Mouse (Mus musculus): Measurements from ENCODE around the gene Cp.
"Not testable (repeated sequence)": the region's sequence is repeated elsewhere in the genome, so short reads cannot be mapped to it uniquely, and the experiment has no call there.

The Cp gene

DNA sequence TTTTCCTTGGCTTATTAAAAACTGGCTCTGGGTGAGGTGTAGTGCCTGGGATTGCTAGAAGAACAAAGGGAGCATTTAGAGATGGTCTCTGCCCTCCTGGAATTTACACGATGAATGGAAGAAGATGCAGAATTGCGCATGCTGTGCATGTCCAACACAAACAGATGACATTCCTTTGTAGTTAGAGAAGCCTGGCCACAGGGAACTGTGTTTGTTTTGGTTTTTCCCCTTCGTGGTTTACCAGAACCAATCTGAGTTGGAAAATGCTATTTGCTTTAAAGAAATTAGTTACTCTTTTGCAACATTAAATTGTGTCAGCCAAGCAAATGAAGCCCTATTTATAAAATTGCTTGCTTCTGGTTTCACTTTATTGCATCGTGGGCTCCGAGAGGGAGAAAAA is at the start of gene Cp:
TSS of gene Cp (plus strand) at position 170 of the 400 bp plus-strand sequence.
- no peak for DNase-seq (ENCODE audit: low spot score)

DNA sequence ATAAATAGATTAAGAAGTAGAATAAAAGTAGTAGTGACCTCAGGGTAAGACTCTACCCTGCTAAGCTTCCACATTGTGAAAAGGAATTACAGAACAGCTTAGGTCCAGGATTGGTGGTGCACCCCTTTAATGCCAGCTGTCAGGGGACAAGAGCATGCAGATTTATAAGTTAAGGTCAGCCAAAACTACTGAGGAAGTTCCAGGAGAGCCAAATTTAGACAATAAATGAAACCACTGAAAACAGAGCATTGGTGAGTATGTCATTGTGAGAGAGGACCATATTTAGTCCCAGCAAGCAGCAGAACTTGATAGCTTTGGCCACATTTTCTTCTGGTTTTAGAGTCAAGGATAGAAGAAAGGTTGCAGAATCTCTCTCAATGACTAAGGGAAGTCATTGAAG is 8.3 kb upstream of the Cp start:
- no peak for DNase-seq (ENCODE audit: low spot score)

DNA sequence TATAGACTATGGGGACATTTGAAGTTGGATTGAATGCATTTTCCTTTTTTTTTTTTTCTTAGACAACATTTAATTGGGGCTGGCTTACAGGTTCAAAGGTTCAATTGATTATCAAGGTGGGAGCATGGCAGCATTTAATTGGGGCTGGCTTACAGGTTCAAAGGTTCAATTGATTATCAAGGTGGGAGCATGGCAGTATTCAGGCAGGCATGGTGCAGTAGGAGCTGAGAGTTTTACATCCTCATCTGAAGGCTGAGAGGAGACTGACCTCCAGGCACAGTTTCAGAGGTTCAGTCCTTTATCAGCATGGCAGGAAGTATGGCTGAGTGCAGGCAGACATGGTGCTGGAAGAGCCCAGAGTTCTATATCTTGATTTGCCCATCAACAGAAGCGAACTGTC is 7.5 kb upstream of the Cp start:
- DNase-seq (ENCODE audit: low spot score), result not testable (repeated sequence)

DNA sequence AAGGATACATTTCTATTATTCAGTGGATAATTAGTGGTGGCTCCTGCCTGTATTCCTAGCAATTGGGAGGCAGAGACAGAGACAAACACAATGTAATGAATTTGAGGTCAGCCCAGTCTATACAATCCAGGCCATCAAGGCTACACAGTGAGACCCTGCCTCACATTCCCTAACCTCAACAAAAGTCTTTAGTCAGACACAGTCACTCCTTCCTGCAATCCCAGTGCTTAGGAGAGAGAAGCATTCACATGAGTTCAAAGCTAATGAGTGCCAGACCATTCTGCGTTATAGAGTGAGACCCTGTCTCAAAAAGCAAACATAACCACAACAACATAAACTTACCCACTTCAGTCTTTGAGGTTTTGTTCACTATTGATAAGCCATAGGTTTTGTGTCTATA is 3.4 kb upstream of the Cp start:
- DNase-seq (ENCODE audit: low spot score), result no peak

DNA sequence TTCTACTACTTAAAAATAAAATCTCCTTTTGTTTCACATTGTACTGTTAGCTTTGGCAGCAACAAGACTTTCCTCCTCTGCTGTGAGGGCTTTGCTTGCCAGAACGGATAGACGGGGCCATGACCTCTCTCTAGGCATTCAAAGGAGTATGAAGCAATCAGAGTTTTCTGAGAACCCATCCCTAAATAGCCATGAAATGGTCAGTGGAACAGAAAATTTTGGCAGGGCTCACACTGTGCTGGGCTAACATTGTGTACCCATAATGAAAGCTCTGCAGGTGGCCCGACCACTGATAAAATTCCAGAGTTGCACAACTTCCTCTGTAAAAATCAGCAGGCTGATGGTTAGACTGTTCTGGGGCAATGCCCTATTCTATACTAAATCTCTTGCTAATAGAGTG is 3.0 kb upstream of the Cp start:
- DNase-seq (ENCODE audit: low spot score), result no peak

DNA sequence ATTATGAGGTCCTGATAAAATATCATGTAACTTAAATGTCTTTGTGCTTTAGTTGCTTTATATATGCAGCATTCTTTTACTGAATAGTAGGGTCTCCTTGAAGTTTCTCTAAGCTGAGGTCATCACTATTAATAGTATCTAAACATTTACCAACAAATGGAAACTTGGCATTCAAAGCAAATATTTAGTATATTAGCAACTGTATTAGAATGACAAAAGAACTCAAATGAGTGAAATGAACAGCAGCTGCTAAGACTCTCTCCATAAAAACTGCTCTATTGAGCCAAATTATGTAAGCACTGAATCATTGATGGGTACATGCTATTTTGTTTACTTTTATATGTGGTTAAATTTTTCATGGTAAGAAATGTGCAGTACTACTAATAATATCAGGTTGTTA is 1.2 kb downstream of the Cp start:
- DNase-seq (ENCODE audit: low spot score), result no peak

DNA sequence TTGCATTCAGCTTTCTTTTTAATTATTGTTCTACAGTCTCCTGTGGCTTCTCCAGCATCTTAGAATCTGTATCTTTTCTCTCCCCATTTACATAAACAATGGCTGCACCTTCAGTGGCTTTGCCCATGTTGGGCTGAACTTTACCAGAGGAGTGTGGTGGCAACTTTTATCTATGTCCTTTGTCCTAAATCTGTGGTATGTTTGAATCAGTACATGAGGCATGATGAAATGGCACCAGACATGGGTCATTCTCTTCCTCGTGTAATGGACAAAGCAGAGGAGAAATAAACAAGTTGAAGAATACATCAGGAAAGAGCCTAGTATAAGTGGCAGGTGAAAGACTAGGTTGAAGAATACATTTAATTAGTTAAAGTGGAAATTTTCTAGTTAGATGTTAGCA is 2.1 kb downstream of the Cp start:
- no peak for DNase-seq (ENCODE audit: low spot score)

DNA sequence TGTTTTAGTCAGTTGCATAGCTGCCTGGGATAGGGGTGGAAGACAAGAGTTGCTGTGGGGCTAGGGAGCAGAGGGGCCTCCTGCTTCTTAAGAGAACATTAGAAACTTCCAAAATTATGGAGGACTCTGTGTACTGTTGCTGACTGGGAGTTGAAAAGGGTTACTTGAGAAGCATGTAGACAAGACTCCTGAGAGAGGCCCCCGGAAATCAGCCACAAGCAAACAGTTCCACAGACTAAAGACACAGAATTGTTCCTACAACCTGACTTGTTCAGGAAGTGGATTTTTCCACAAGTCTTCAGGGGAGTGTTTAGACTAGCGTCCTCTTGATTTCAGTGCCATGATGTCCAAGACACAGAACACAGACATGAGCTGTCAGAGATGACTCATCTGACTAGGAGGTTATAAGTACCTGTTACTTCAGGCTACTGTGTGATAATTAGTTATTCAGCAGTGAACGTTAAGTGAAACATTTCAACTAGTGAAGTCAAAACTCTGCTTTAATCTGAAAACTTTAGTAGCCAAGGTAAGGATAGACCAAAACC is 3.8 kb downstream of the Cp start:
- DNase-seq (ENCODE audit: low spot score), result no peak

DNA sequence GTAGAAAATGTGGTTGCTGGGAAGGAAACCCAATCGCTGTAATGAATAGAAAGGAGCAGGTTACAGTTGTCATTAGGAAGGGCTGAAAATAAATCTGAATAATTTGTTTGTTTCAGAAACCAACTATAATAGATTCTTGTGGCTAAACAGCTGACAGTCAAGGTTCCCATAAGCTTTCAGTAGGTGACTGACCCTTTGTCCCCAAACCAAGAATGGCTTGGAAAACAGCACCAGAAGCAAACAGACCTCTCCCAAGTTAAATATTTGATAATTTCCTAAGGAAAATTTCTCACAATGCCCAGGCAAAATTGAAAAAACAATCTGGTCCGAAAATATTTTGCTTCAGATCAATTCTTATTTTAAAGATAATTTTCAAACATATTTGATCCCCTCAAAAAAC is 4.5 kb downstream of the Cp start:
- no peak for DNase-seq (ENCODE audit: low spot score)

DNA sequence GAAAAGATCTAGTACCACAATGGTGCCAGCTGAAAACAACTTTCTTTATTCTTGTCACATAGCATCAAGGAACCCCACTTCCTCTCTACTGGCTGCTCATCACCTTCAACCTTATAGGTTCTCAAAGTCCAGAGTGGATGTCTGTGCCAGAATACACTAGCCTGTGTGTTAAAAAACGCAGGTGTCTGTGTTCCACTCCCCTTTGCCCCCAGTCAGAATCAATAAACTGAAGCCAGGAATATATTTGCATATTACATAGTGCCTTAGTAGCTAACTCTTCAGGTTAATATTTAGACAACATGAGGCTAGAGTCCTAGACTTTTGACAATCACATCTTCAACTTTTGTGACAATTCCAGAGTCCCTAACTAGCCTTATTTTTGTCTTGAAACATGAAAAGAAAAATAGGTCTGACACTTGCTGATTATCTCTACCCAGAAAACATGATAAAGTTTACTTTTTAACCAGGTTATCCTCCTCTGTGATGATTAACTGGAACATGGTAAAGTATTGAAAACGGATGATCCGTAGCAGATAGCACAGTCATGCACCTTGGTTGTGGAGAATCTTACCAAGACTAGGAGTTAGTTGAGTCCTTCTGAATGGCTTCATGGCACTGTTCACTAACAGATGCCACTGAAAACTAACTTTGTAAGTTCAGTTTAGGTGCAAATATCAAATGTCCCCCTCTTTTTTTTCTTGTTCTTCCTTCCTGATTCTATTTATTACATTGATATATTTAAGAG is 6.1 kb downstream of the Cp start:
- DNase-seq (ENCODE audit: low spot score), result no peak

DNA sequence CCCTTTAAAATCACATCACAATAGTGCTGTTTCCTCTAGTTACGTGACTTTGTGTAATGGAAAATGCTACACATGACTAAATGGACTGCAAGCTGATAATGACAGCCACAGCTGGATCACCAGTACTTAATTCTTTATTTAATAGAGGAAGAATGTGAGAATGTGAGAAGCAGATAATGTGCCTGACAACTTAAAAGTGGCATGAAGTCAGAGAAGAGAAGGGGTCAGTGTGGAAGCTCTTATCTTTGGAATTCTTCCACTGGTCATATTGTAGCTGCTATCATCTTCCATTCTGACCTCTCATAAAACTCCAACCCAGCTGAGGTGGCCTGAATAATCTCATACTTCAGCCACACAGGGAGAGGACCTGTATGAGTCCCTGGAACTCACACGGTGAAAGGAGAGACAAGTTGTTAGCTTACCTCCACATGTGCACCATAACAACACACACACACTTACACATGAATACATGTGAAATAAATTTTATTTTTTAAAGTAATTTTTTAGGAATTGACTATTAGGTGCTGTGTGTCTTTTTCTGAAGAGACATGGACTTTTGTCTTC is 7.9 kb downstream of the Cp start:
- DNase-seq (ENCODE audit: low spot score), result no peak

DNA sequence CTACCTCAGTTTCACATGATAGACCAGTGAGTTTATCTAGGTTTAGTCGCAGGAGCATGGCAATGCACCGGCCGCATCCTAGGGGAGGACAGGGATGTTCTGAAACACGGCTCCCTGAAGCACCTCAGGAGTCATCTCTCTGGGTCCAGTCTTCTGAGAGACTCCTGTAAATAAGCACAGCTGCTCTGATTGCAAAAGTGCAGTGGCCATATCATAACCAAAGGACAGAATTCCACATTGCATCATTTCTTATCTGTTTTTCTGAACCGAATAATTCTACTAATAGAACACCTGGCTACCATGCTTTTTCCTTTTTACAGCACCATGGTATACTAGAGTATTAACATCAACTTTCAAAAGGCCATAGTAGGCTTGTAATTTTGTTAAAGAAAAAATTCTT is 8.4 kb downstream of the Cp start:
- DNase-seq (ENCODE audit: low spot score), result no peak

DNA sequence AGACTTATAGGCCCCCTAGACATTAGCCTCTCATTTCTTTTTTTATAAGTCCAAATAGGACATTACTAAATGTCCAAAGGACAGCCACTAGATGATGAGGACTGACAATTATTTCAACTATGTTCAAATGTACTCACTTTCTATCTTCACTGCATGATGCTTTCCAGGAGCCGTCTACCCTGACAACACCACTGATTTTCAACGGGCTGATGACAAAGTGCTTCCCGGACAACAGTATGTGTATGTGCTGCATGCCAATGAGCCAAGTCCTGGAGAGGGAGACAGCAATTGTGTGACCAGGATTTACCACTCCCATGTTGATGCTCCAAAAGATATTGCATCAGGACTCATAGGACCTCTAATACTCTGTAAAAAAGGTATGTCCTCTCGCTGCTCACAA is 9.2 kb downstream of the Cp start:
- no peak for DNase-seq (ENCODE audit: low spot score)

DNA sequence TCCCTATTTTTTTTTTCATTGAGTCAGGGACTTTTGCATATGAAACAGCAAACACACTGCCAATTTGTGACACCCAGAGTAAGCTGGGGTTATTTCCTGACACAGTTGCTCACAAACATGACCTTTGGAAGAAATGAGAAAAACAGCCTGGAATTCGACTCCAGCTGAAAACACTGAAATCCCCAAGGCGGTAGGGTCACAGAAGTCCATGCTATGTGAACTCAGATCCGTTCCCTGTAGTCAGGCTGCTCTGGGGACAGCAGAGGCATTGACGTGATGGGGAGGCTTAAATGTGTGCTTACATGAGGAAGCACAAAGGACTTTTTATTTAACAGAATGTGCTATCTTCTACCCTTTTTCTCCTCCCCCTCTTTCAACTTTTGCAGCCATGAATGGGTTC is 21.6 kb downstream of the Cp start:
- DNase-seq (ENCODE audit: low spot score), result no peak

DNA sequence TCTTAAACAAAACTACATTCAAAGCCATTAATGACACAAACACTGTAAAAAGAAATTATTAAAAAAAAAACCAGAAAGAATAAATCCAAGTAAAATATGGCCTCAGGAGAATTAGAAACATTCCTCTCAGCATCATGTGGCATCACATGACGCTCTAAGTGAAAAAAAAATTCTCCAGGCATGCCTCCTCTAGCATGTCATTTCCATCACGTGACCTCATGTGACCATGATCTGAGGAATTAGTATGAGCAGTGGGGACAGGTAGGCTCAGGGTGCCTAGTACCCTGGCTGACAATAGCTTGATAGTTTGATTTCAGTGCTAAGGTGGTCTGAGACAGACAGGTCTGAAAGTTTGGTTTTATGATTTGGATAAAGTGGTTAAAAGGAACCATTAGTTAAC is 24.3 kb downstream of the Cp start:
- DNase-seq (ENCODE audit: low spot score), result no peak

DNA sequence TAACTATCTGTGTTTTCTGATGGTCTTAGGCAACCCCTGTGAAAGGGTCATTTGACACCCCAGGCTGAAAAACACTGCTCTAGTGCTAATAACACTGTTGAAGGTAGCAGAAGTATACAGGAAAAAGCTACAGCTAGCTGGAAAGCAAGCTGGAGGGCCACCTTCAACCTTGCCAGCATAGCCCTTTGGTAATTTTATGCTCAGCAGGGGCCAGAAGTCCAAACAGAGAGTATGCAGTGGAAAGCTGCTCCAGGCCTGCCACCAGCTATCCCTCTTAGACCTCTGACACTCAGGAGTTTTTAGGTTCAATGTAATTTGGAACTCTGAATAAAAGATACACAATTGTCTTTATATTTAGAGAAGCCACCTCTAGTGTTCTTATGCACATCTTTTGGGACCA is 26.0 kb downstream of the Cp start:
- DNase-seq (ENCODE audit: low spot score), result no peak

DNA sequence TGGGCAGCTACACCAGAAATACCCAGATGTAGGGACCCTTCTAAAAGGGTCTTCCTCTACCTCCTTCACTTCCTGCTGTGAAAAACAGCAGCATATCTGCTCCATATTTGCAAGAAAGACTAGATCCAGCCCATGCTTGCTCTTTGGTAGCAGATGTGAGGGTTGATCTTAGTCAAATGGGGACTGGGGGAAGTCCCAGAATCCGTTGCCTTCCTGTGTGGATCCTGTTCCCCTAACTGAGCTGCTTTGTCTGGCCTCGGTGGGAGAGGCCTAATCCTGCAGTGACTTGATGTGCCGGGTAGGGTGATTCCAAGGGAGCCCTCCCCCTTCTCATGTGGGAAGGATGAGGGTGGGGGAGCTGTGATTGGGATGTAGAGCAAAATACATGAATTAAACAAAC is 29.3 kb downstream of the Cp start:
- no peak for DNase-seq (ENCODE audit: low spot score)

DNA sequence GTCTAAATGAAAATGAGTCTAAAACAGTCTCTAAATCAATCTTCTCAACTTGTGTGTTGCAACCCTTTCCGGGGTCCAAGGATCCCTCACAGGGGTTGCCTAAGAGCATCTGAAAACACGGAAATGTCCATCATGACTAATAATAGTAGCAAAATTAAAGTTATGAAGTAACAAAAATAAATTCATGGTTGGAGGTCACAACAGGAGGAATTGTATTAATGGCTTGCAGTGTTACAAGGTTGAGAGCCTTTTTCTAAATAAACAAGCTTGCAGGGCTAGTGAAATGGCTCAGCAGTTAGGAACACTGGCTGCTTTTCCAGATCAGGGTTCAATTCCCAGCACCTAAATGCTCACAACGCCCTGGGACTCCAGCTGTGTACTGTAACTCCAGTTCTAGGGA is 33.2 kb downstream of the Cp start:
- no peak for DNase-seq (ENCODE audit: low spot score)

DNA sequence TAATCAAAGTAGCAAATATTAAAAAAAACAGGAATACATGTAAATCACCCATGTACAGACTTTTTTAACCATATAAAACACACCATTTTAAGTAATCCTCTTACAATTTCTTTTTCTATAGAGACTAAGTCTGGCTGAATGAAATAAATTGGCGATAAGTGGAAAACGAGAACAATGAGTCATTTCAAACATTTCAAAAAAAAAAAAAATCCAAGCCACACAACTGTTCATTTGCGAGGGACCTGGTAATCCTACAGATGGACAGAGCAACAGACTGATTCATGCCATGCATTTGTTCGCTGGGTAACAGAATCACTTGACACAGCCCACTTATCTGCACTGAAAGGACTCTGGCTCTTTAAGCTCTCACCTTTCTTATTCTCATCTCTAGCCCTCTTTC is 35.5 kb downstream of the Cp start:
- no peak for DNase-seq (ENCODE audit: low spot score)

DNA sequence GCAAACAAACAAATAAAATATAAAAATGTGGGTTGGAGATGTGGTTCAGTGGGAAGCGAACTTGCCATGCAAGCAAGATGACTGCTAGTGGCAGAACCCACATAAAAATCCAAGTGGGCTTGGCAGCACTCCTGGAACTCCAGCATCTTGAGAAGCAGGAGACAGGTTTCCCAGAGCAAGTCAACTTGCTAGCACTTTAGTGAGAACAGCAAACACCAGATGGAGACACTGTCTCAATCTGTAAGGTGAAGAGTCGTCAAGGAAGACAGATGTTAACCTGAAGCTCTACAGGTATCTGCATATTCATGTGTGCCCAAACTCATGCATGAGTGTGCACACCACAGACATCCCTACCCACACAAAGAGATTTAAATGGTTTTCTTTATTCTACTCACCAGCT is 42.7 kb downstream of the Cp start:
- DNase-seq (ENCODE audit: low spot score), result no peak

DNA sequence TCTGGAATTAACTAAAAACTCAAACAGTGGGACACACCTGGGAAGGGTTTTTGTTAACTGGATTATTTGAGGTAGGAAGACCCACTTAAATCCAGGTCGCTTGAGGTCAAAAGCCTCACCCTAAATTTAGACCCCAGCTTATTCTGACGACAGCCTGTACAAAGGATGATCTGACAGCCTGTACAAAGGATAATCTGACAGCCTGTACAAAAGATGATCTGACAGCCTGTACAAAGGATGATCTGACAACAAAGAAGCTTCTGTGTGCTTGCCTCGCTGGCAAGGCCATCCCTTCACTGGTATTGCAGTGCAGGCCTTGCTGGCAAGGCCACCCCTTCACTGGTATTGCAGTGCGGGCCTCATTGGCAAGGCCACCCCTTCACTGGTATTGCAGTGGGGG is 44.0 kb downstream of the Cp start:
- no peak for DNase-seq (ENCODE audit: low spot score)

DNA sequence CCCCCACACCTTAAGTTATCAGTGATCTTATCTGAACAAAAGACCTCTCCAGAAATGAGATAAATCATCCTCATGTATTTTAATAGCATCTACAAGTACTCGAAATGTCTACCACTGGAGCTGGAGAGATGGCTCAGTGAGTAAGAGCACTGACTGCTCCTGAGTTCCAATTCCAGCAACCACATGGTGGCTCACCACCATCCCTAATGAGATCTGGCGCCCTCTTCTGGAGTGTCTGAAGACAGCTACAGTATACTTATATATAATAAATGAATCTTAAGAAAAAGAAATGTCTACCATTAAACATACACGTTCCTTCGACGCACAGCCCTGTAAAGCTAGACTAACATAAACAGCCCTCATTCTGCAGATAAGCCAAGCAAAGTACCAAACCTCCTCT is 45.9 kb downstream of the Cp start:
- no peak for DNase-seq (ENCODE audit: low spot score)

DNA sequence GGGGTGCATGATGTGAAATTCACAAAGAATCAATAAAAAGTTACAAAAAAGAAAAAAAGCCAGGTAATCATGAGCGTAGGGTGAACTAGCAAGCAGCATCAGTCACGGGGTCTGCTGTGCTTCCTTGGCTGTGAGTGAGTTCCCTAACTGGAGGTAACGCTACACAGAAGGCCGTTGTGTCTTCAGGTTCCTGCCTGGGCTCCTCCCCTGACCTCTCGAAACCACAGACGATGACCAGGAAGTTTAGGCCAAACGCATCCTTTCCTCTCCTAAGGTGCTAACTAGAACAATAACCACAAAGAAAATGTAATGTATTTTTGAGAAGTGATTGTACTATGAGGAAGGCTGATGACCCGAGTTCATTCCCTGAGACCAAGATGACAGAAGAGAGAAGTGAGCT is 47.6 kb downstream of the Cp start:
- no peak for DNase-seq (ENCODE audit: low spot score)

DNA sequence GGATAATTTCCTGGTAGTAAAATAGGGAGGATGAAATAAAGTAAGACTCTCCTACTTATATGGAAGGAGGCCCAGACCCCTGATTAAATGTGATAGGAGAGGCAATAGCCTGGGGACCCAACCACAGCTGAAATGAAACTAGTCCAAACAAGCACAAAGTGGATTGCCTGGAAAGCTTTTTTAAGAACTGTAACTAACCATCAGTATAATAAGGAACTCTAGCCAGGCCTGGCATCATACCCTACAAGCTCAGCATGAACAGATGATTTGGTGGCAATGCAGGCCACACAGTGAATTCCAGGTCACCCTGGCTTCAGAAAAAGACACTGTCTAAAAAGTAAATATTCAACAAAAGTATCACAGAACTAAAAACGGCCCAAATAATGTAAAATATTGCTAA is 48.8 kb downstream of the Cp start:
- no peak for DNase-seq (ENCODE audit: low spot score)

Measured in c-Kit-positive CD71-positive TER-119-positive erythroid progenitor cells, embryonic 14.5 days (primary cell).